Mouse (Mus musculus) bone marrow macrophage, adult 2 months (primary cell): ENCODE data around the gene Cdr2. TPM values are rescaled to one million over a fixed set of nuclear protein-coding genes. Genes with fewer than 3 reads are reported as not detected.
"Not testable (repeated sequence)": the region's sequence is repeated elsewhere in the genome, so short reads cannot be mapped to it uniquely, and the experiment has no call there.

ENCODE experiments used
- H3K27ac ChIP-seq: 2 replicates; pipeline ENCODE4 v1.5.1; 2012; ENCODE audit warnings: low read depth, low read length; ENCODE audit not compliant: insufficient read depth
- H3K4me1 ChIP-seq: 2 replicates; pipeline ENCODE4 v1.6.1; 2012; ENCODE audit warnings: low read length; ENCODE audit not compliant: control insufficient read depth, insufficient read depth
- H3K4me3 ChIP-seq: 2 replicates; pipeline ENCODE4 v1.5.1; 2012; ENCODE audit warnings: mild to moderate bottlenecking, low read length, moderate library complexity; ENCODE audit not compliant: insufficient read depth
- CTCF ChIP-seq: IDR thresholded peaks from 2 replicates; pipeline ENCODE4 v1.5.1; 2012; ENCODE audit warnings: low read depth, mild to moderate bottlenecking, low read length, moderate library complexity
- POLR2A ChIP-seq: IDR thresholded peaks from 2 replicates; pipeline ENCODE4 v1.6.1; 2012; ENCODE audit warnings: mild to moderate bottlenecking, low read depth, low read length, borderline replicate concordance
- polyA plus RNA-seq: library from polyadenylated mRNA; stranded (reverse); fragments of >200 nt; gene quantifications from 2 replicates; pipeline ENCODE4 v1.2.4, GENCODE M21; 2012; ENCODE audit not compliant: missing spikeins, insufficient read depth, insufficient read length

Cdr2 gene
- polyA plus RNA-seq = 4.9 and 6.1 TPM in 2 replicates

DNA sequence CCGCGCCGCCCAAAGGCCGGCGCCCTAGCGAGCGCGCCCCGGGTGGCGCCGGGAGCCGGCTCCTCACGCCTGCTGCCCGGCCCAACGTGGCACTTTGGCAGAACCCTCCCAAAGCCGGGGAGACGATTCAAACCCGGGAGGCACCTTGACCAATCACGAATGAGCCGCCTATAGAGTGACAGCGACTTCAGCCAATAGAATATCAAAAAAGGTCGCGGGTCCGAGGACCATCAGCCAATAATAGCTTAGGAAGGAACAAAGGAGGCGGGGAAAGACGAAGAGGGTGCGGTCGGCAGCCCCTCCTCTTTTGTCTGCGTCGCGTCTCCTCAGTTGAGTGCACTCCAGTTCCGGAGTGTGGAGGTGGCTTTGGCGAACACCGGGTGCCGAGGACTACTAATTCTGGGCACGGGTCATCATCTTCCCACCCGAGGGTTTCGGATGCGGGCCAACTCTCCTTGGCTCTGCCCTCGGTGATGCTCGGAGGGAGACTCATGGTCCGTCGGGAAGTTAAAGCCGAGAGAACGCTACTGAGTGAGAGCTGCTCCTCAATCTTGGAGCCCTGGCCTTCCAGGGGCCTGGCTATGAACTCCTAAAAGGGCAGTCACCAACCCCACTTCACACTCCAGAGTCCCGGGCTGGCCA lies at the start of gene Cdr2, which contains the start of gene Mfsd13b:
Cdr2 (minus strand) TSS at position 113 of the 642 bp plus-strand sequence.
Mfsd13b (plus strand) TSS at position 310 of the 642 bp plus-strand sequence.
- TF ChIP-seq POLR2A (no peak; the same call in 1 of the 2 replicates), CTCF (no peak)
- Histone ChIP-seq H3K27ac (peak within 1 kb of the TSS; percentile 64), H3K4me1 (peaks cover 23% of the 10 kb centered on the region), H3K4me3 (peak within 1 kb of the TSS; percentile 92)

DNA sequence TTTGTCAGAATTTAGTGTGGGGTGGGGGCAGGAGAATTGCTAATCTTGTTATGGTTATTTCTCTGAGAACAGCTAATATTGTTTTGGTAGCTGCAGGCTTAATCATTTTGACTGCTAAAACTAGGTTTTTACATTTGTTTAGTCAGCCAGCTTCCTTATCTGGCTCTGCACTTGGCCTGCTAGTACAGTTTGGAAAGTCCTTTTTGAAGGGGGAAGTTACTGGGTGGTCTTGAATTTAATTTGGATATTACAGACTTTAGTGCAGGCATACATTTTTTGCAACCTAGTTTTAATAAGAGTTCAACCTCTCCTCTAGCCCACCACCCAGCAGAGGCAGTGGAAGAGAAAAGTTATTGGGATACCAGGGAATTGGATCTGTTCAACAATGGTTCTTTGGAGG lies 47.8 kb upstream of the Cdr2 start:
- not testable (repeated sequence) for H3K4me3 ChIP-seq, H3K4me1 ChIP-seq

DNA sequence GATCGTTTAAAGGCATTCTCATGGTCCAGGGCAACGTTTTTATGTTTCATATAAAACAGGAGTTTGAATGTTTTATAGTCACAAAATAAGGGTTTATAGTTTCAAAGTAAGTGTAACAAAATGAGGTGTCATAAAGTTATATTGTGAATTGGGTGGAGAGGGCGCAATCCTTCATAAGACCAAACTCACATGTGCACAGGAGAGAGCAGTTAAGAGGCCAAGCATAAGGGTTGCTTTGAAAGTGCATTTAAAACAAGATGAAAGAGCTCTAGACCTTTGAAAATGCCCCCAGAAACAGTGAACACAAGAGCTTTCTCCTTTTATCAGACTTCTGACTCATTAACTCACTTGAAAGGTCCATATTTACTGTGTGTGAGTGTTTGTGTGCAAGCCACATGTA lies 44.2 kb upstream of the Cdr2 start:
- TF ChIP-seq POLR2A (no peak), CTCF (no peak)
- Histone ChIP-seq H3K4me1 (no peaks in the 10 kb centered on the region), H3K27ac (no peak overlapping the region), H3K4me3 (no peak overlapping the region)

More for the DNA sequence above, 47.8 kb upstream of the Cdr2 start:
- H3K27ac ChIP-seq = not testable (repeated sequence)

- H3K27ac ChIP-seq = no peak overlapping the region
- no peak for TF ChIP-seq CTCF
- TF ChIP-seq POLR2A = no peak
- no peak overlapping the region for H3K4me3 ChIP-seq
- H3K4me1 ChIP-seq = no peaks in the 10 kb centered on the region
Measured at GRCm38 (mm10) chr7:121025221-121026008, 43.3 kb upstream of the Cdr2 start.

DNA sequence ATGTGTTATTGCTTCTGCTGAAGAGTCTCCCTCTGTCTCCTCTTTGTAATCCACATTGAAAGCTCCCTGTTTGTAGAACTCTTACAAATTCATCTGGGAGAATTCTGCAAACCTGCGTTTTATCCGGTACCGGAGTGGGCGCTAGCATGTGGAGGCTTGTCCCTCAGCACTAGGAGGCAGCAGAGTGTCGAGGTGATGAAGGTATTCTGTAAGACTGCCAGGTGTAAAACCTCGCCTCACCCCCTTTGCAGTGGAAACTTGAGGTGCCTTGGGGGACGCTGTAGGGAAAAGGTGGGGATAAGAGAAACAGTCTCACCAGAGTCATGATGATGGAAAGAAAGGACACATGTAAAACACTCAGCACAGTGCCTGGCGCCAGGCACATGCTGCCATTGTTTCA lies 38.2 kb upstream of the Cdr2 start:
- Histone ChIP-seq H3K27ac (no peak overlapping the region), H3K4me1 (no peaks in the 10 kb centered on the region), H3K4me3 (no peak overlapping the region)
- TF ChIP-seq CTCF (no peak), POLR2A (no peak)

GRCm38 (mm10) chr7:121018778-121019177 lies 36.7 kb upstream of the Cdr2 start:
- TF ChIP-seq POLR2A (no peak), CTCF (no peak)
- H3K27ac ChIP-seq = no peak overlapping the region
- no peak overlapping the region for H3K4me3 ChIP-seq

GRCm38 (mm10) chr7:121014486-121014885 lies 32.4 kb upstream of the Cdr2 start:
- no peaks in the 10 kb centered on the region for H3K4me1 ChIP-seq
- no peak overlapping the region for H3K27ac ChIP-seq
- no peak overlapping the region for H3K4me3 ChIP-seq
- TF ChIP-seq POLR2A = no peak
- no peak for TF ChIP-seq CTCF

More at GRCm38 (mm10) chr7:121018778-121019177, 36.7 kb upstream of the Cdr2 start:
- H3K4me1 ChIP-seq = no peaks in the 10 kb centered on the region

DNA sequence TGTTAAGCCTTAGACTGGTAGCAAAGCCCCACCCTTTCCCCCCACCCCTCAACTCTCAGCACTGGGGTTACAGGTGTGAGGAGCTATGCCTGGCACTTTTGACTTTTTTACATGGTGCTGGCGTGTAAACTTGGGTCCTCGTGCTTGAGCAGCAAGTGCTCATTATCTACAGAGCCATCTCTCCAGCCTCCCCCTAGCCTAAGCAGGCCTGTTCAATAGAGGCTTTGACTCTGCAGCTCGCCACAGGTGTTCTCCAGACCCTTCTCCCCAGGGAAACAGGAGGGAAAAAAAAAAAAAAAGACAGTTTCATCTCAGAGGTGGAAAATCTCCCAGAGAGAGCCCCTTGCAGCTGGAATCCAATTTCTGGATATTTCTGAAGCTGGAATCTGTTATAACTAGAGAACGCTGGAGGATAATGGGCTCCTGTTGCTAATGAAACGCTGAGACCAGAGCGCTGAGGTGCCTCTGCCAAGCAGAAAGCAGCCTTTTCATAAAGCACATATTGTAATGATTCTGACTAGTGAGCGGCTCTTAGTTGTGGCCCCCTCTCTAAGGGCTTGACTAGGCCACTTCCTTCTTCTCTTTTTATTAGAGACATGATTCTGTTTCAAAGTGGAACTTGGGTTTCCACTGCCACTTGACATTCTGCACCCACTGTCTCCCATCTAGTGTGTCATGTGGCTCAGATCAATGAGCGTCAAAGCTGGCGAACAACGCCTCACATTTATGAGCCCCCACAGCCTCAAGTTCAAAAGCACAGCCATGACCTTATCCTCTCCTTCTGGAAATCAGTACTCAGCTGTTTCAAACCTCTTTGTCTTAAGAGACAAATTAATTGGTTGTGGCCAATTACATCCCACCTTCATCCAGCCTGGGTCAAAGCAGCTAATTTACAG lies 29.9 kb upstream of the Cdr2 start:
- no peak overlapping the region for H3K4me3 ChIP-seq
- H3K27ac ChIP-seq = no peak overlapping the region
- H3K4me1 ChIP-seq = no peaks in the 10 kb centered on the region
- no peak for TF ChIP-seq CTCF
- no peak for TF ChIP-seq POLR2A

GRCm38 (mm10) chr7:121003793-121004418 lies 21.8 kb upstream of the Cdr2 start:
- Histone ChIP-seq H3K27ac (no peak overlapping the region), H3K4me1 (no peaks in the 10 kb centered on the region), H3K4me3 (no peak overlapping the region)
- TF ChIP-seq CTCF (no peak), POLR2A (no peak)
